Mouse (Mus musculus) MEL (cell line): Measurements from ENCODE around the gene Krt4. TPM values are rescaled to one million over a fixed set of nuclear protein-coding genes. Genes with fewer than 3 reads are reported as not detected.

ENCODE experiments used
- DNase-seq: peaks from one replicate; pipeline ENCODE4 v3.0.0; 2011; ENCODE audit warnings: low read depth, low spot score
- H3K27ac ChIP-seq: 2 replicates; pipeline ENCODE4 v1.5.1; 2012; ENCODE audit warnings: low read depth, mild to moderate bottlenecking, control low read depth, low read length, moderate library complexity; ENCODE audit not compliant: control insufficient read depth
- H3K27me3 ChIP-seq, 2 experiments: fragments of 150-350 bp in 1 of 2; sonication (generic) in 1 of 2; 2 replicates each; pipeline ENCODE4 v1.6.1; 2012; ENCODE audit warnings: low read length in 2 of 2, mild to moderate bottlenecking in 2 of 2, improper control_type of control experiment in 1 of 2, moderate library complexity in 1 of 2; ENCODE audit not compliant: insufficient read depth in 2 of 2, control insufficient read depth in 1 of 2
- H3K36me3 ChIP-seq, 2 experiments: 2 replicates each; pipeline ENCODE4 v1.6.1; 2012 to 2014; ENCODE audit warnings: low read length in 2 of 2, improper control_type of control experiment in 1 of 2, inconsistent platforms in 1 of 2, mild to moderate bottlenecking in 1 of 2; ENCODE audit not compliant: insufficient read depth in 2 of 2, control insufficient read depth in 1 of 2
- H3K4me1 ChIP-seq, 2 experiments: fragments of 150-350 bp in 1 of 2; sonication (generic) in 1 of 2; 2 replicates each; pipeline ENCODE4 v1.6.1; 2012; ENCODE audit warnings: low read length in 2 of 2, improper control_type of control experiment in 1 of 2, mild to moderate bottlenecking in 1 of 2; ENCODE audit not compliant: insufficient read depth in 2 of 2, control insufficient read depth in 1 of 2
- H3K4me3 ChIP-seq, 2 experiments: fragments of 150-350 bp in 1 of 2; sonication (generic) in 1 of 2; 2 replicates each; pipeline ENCODE4 v1.5.1; 2012; ENCODE audit warnings: low read depth in 2 of 2, low read length in 2 of 2, mild to moderate bottlenecking in 2 of 2, moderate library complexity in 2 of 2, control low read depth in 1 of 2, improper control_type of control experiment in 1 of 2; ENCODE audit not compliant: control insufficient read depth in 1 of 2, insufficient read depth in 1 of 2
- H3K79me2 ChIP-seq: 2 replicates; pipeline ENCODE4 v1.6.1; 2012; ENCODE audit warnings: mild to moderate bottlenecking, low read length, moderate library complexity; ENCODE audit not compliant: control insufficient read depth, poor library complexity, insufficient read depth
- H3K9ac ChIP-seq: 2 replicates; pipeline ENCODE4 v1.6.1; 2012; ENCODE audit warnings: low read depth, mild to moderate bottlenecking, control low read depth, low read length, moderate library complexity; ENCODE audit not compliant: control insufficient read depth, poor library complexity, severe bottlenecking
- H3K9me3 ChIP-seq: fragments of 150-350 bp; sonication (generic); replicated peaks from 2 replicates; pipeline ENCODE4 v1.6.1; 2012; ENCODE audit warnings: mild to moderate bottlenecking, low read length, improper control_type of control experiment, moderate library complexity; ENCODE audit not compliant: insufficient read depth
- CHD2 ChIP-seq: IDR thresholded peaks from 2 replicates; pipeline ENCODE4 v1.6.1; 2011; ENCODE audit warnings: low read length, improper control_type of control experiment
- E2F4 ChIP-seq: IDR thresholded peaks from 2 replicates; pipeline ENCODE4 v1.6.1; 2011; ENCODE audit warnings: low read depth, low read length, improper control_type of control experiment, borderline replicate concordance
- EP300 ChIP-seq, 2 experiments: IDR thresholded peaks; 2 replicates each; pipeline ENCODE4 v1.6.1; 2011; ENCODE audit warnings: improper control_type of control experiment in 2 of 2, low read length in 2 of 2, low read depth in 1 of 2, mild to moderate bottlenecking in 1 of 2
- GABPA ChIP-seq: IDR thresholded peaks from 2 replicates; pipeline ENCODE4 v1.6.1; 2012; ENCODE audit warnings: low read depth, mild to moderate bottlenecking, inconsistent platforms, low read length, improper control_type of control experiment, moderate library complexity
- GATA1 ChIP-seq: IDR thresholded peaks from 2 replicates; pipeline ENCODE4 v1.6.1; 2011; ENCODE audit warnings: low read depth, low read length, improper control_type of control experiment
- JUND ChIP-seq: IDR thresholded peaks from 2 replicates; pipeline ENCODE4 v1.6.1; 2011; ENCODE audit warnings: low read depth, mild to moderate bottlenecking, improper control_type of control experiment, low read length
- KAT2A ChIP-seq: conservative IDR thresholded peaks from 2 replicates; pipeline ENCODE4 v1.6.1; 2012; ENCODE audit warnings: low read depth, low read length, improper control_type of control experiment, inconsistent platforms
- MAFK ChIP-seq: IDR thresholded peaks from 2 replicates; pipeline ENCODE4 v1.6.1; 2011; ENCODE audit warnings: low read depth, mild to moderate bottlenecking, low read length, improper control_type of control experiment, borderline replicate concordance
- MAX ChIP-seq: IDR thresholded peaks from 2 replicates; pipeline ENCODE4 v1.6.1; 2011; ENCODE audit warnings: low read length, improper control_type of control experiment
- MAZ ChIP-seq: IDR thresholded peaks from 2 replicates; pipeline ENCODE4 v1.6.1; 2012; ENCODE audit warnings: low read depth, mild to moderate bottlenecking, inconsistent platforms, low read length, improper control_type of control experiment
- MEF2A ChIP-seq: IDR thresholded peaks from 2 replicates; pipeline ENCODE4 v1.6.1; 2014; ENCODE audit warnings: low read depth, mild to moderate bottlenecking, inconsistent platforms, low read length, improper control_type of control experiment; ENCODE audit not compliant: poor library complexity, insufficient replicate concordance, severe bottlenecking; ENCODE audit errors: extremely low read depth
- MYB ChIP-seq: IDR thresholded peaks from 2 replicates; pipeline ENCODE4 v1.6.1; 2011; ENCODE audit warnings: mild to moderate bottlenecking, low read depth, low read length, improper control_type of control experiment
- NRF1 ChIP-seq: IDR thresholded peaks from 2 replicates; pipeline ENCODE4 v1.6.1; 2014; ENCODE audit warnings: low read depth, mild to moderate bottlenecking, inconsistent platforms, low read length, improper control_type of control experiment, moderate library complexity; ENCODE audit not compliant: poor library complexity, insufficient read depth, severe bottlenecking
- POLR2A ChIP-seq, 2 experiments: IDR thresholded peaks; 2 replicates each; pipeline ENCODE4 v1.6.1; 2011 to 2012; ENCODE audit warnings: low read length in 2 of 2, mild to moderate bottlenecking in 2 of 2, control low read depth in 1 of 2, improper control_type of control experiment in 1 of 2, low read depth in 1 of 2, moderate library complexity in 1 of 2; ENCODE audit not compliant: control insufficient read depth in 1 of 2, insufficient read depth in 1 of 2, poor library complexity in 1 of 2
- POLR2AphosphoS2 ChIP-seq: IDR thresholded peaks from 2 replicates; pipeline ENCODE4 v1.6.1; 2011; ENCODE audit warnings: low read length, improper control_type of control experiment
- POLR2AphosphoS5 ChIP-seq: IDR thresholded peaks from 2 replicates; pipeline ENCODE4 v1.6.1; 2012; ENCODE audit warnings: low read depth, borderline replicate concordance, mild to moderate bottlenecking, inconsistent platforms, low read length, moderate library complexity, mixed read lengths
- RAD21 ChIP-seq: IDR thresholded peaks from 2 replicates; pipeline ENCODE4 v1.6.1; 2011; ENCODE audit warnings: mild to moderate bottlenecking, low read depth, low read length, improper control_type of control experiment
- RCOR1 ChIP-seq: IDR thresholded peaks from 2 replicates; pipeline ENCODE4 v1.6.1; 2012; ENCODE audit warnings: low read depth, mild to moderate bottlenecking, inconsistent platforms, low read length, improper control_type of control experiment
- SMC3 ChIP-seq: IDR thresholded peaks from 2 replicates; pipeline ENCODE4 v1.6.1; 2011; ENCODE audit warnings: low read depth, low read length, improper control_type of control experiment
- TAL1 ChIP-seq: IDR thresholded peaks from 2 replicates; pipeline ENCODE4 v1.6.1; 2012; ENCODE audit warnings: mild to moderate bottlenecking, inconsistent platforms, low read length, moderate library complexity, mixed read lengths
- UBTF ChIP-seq: IDR thresholded peaks from 2 replicates; pipeline ENCODE4 v1.6.1; 2012; ENCODE audit warnings: low read depth, mild to moderate bottlenecking, inconsistent platforms, low read length, improper control_type of control experiment, moderate library complexity, borderline replicate concordance; ENCODE audit not compliant: insufficient read depth
- USF1 ChIP-seq: IDR thresholded peaks from 2 replicates; pipeline ENCODE4 v1.6.1; 2014; ENCODE audit warnings: low read depth, mild to moderate bottlenecking, inconsistent platforms, low read length, improper control_type of control experiment, moderate library complexity
- USF2 ChIP-seq, 2 experiments: IDR thresholded peaks; 2 replicates each; pipeline ENCODE4 v1.6.1; 2011 to 2012; ENCODE audit warnings: improper control_type of control experiment in 2 of 2, low read length in 2 of 2, borderline replicate concordance in 1 of 2, inconsistent platforms in 1 of 2, low read depth in 1 of 2, mild to moderate bottlenecking in 1 of 2; ENCODE audit not compliant: insufficient read depth in 1 of 2
- ZKSCAN1 ChIP-seq: IDR thresholded peaks from 2 replicates; pipeline ENCODE4 v1.6.1; 2012; ENCODE audit warnings: low read depth, mild to moderate bottlenecking, inconsistent platforms, low read length, improper control_type of control experiment, moderate library complexity
- ZMIZ1 ChIP-seq: IDR thresholded peaks from 2 replicates; pipeline ENCODE4 v1.6.1; 2012; ENCODE audit warnings: low read depth, mild to moderate bottlenecking, inconsistent platforms, low read length, improper control_type of control experiment, moderate library complexity
- polyA plus RNA-seq, 2 experiments: library from polyadenylated mRNA; stranded (reverse) in 1 of 2; unstranded in 1 of 2; fragments of >175 nt in 1 of 2; fragments of >200 nt in 1 of 2; gene quantifications; 2 replicates each; pipeline versions ENCODE4 v1.2.1 to v1.2.4; 2012; ENCODE audit warnings: low replicate concordance in 2 of 2, low read depth in 1 of 2; ENCODE audit not compliant: insufficient read length in 2 of 2, insufficient read depth in 1 of 2, missing spikeins in 1 of 2
- total RNA-seq: library from RNA; depleted of rRNA; stranded (reverse); fragments of 300-350 nt; gene quantifications from 2 replicates; pipeline ENCODE4 v1.2.3, GENCODE M21; 2012

Gene Krt4
- total and polyA plus RNA-seq, 3 experiments, result not detected

GRCm38 (mm10) chr15:101925041-101925440 lies 506 bp upstream of the Krt4 start:
- no peaks in the 10 kb centered on the region for H3K9me3 ChIP-seq
- H3K36me3 ChIP-seq, result no peaks in the 10 kb centered on the region
- H3K27me3 ChIP-seq, result no peaks in the 10 kb centered on the region
- H3K79me2 ChIP-seq, result no peaks in the 10 kb centered on the region
- H3K4me1 ChIP-seq, result no peaks in the 10 kb centered on the region
- no peak overlapping the region for H3K27ac ChIP-seq
- no peak overlapping the region for H3K4me3 ChIP-seq
- no peak for DNase-seq
- H3K9ac ChIP-seq, result no peak overlapping the region
- TF ChIP-seq ZKSCAN1, result no peak

- no peak for DNase-seq
- TF ChIP-seq MAZ, result no peak
- TF ChIP-seq MAFK, result no peak
- TF ChIP-seq GATA1, result no peak
- no peak for TF ChIP-seq ZMIZ1
- no peak for TF ChIP-seq UBTF
- no peak for TF ChIP-seq MAX
- TF ChIP-seq RCOR1, result no peak
- TF ChIP-seq ZKSCAN1, result no peak
- no peak for TF ChIP-seq SMC3
- TF ChIP-seq GABPA, result no peak
- no peak for TF ChIP-seq USF1
- TF ChIP-seq JUND, result no peak
- TF ChIP-seq RAD21, result no peak
- TF ChIP-seq MEF2A, result no peak
- no peak for TF ChIP-seq POLR2AphosphoS2
- Histone ChIP-seq H3K79me2 (no peaks in the 10 kb centered on the region), H3K4me3 (no peak overlapping the region), H3K27me3 (no peaks in the 10 kb centered on the region), H3K36me3 (no peaks in the 10 kb centered on the region), H3K9me3 (no peaks in the 10 kb centered on the region), H3K4me1 (no peaks in the 10 kb centered on the region), H3K27ac (no peak overlapping the region), H3K9ac (no peak overlapping the region)
Observed at GRCm38 (mm10) chr15:101922296-101922695, 2.2 kb downstream of the Krt4 start.

GRCm38 (mm10) chr15:101916072-101916471 lies 8.5 kb downstream of the Krt4 start:
- peaks cover 0 to 6% of the 10 kb centered on the region in 2 experiments; a peak in 3 of 4 replicates for H3K27me3 ChIP-seq
- H3K79me2 ChIP-seq, result no peaks in the 10 kb centered on the region
- H3K36me3 ChIP-seq, result no peaks in the 10 kb centered on the region
- H3K9ac ChIP-seq, result no peak overlapping the region
- H3K27ac ChIP-seq, result no peak overlapping the region
- DNase-seq, result no peak
- H3K4me3 ChIP-seq, result no peak overlapping the region
- H3K9me3 ChIP-seq, result no peaks in the 10 kb centered on the region
- TF ChIP-seq EP300 (IDR thresholded peaks at IDR 0.05; ENCODE audit: low read depth in 1 of 2, low read length in 2 of 2) (no peak), TAL1 (no peak), SMC3 (no peak), MYB (no peak), POLR2A (IDR thresholded peaks at IDR 0.05; ENCODE audit: control insufficient read depth in 1 of 2, insufficient read depth in 1 of 2, low read depth in 1 of 2, low read length in 2 of 2, poor library complexity in 1 of 2) (no peak), MAZ (no peak), CHD2 (no peak), JUND (no peak), POLR2AphosphoS5 (no peak), KAT2A (no peak), ZKSCAN1 (no peak), USF2 (IDR thresholded peaks at IDR 0.05; ENCODE audit: borderline replicate concordance in 1 of 2, insufficient read depth in 1 of 2, low read depth in 1 of 2, low read length in 2 of 2) (no peak), NRF1 (no peak), POLR2AphosphoS2 (no peak), E2F4 (no peak)
- TF ChIP-seq, all 39 proteins: peak for 0
- H3K4me1 ChIP-seq, result no peaks in the 10 kb centered on the region
